Mouse (Mus musculus) bone marrow, adult 2 months (tissue): ENCODE results near the gene Trim43a.

Source experiments
- CTCF ChIP-seq: fragments of 200-500 bp; IDR thresholded peaks from 2 replicates; pipeline ENCODE4 v1.5.1; 2011; ENCODE audit warnings: low read length, control low read depth; ENCODE audit not compliant: control insufficient read depth, insufficient read depth
- POLR2A ChIP-seq: fragments of 200-500 bp; IDR thresholded peaks from 2 replicates; pipeline ENCODE4 v1.6.1; 2011; ENCODE audit warnings: low read depth, mild to moderate bottlenecking, control low read depth, low read length, borderline replicate concordance; ENCODE audit not compliant: control insufficient read depth

GRCm38 (mm10) chr9:88553071-88553470 lies 27.6 kb upstream of the Trim43a start:
- TF ChIP-seq POLR2A (no peak), CTCF (no peak)
